Mouse (Mus musculus) thymus, adult 2 months (tissue): ENCODE measurements around the gene Hhatl. TPM values are rescaled to one million over a fixed set of nuclear protein-coding genes. Genes with fewer than 3 reads are reported as not detected.

Source experiments
- DNase-seq: peaks from one replicate; pipeline ENCODE4 v3.0.0; 2021
- H3K27ac ChIP-seq: fragments of 200-500 bp; 2 replicates; pipeline ENCODE4 v1.5.1; 2012; ENCODE audit warnings: low read length, control low read depth; ENCODE audit not compliant: control insufficient read depth, insufficient read depth
- H3K27me3 ChIP-seq: fragments of 200-500 bp; 2 replicates; pipeline ENCODE4 v1.6.1; 2012; ENCODE audit warnings: mild to moderate bottlenecking, low read length, moderate library complexity, mixed read lengths; ENCODE audit not compliant: control insufficient read depth, insufficient read depth
- H3K36me3 ChIP-seq: fragments of 200-500 bp; 2 replicates; pipeline ENCODE4 v1.6.1; 2012; ENCODE audit warnings: mild to moderate bottlenecking, low read length, moderate library complexity; ENCODE audit not compliant: control insufficient read depth, insufficient read depth
- H3K4me1 ChIP-seq: fragments of 200-500 bp; replicated peaks from 2 replicates; pipeline ENCODE4 v1.6.1; 2012; ENCODE audit warnings: low read length; ENCODE audit not compliant: control insufficient read depth, insufficient read depth
- H3K4me3 ChIP-seq: fragments of 200-500 bp; 2 replicates; pipeline ENCODE4 v1.5.1; 2012; ENCODE audit warnings: mild to moderate bottlenecking, low read length, control low read depth, moderate library complexity; ENCODE audit not compliant: control insufficient read depth, insufficient read depth
- CTCF ChIP-seq: fragments of 200-500 bp; IDR thresholded peaks from 2 replicates; pipeline ENCODE4 v1.5.1; 2012; ENCODE audit warnings: mild to moderate bottlenecking, control low read depth, low read length, moderate library complexity, borderline replicate concordance; ENCODE audit not compliant: control insufficient read depth, poor library complexity, insufficient read depth; ENCODE audit errors: extremely low read depth
- POLR2A ChIP-seq: fragments of 200-500 bp; IDR thresholded peaks from 2 replicates; pipeline ENCODE4 v1.6.1; 2012; ENCODE audit warnings: mild to moderate bottlenecking, low read length, control low read depth, moderate library complexity; ENCODE audit not compliant: control insufficient read depth, poor library complexity, insufficient read depth; ENCODE audit errors: extremely low read depth
- WGBS: fragments of 180-500 bp; shearing (Covaris S2); methylation state at CpG from one replicate; pipeline ENCODE4 v1.1.7; 2018; 5-methylcytosine and 5-hydroxymethylcytosine counted together
- polyA plus RNA-seq: library from polyadenylated mRNA; depleted of rRNA; stranded (reverse); fragments of >200 nt; gene quantifications from 2 replicates; pipeline ENCODE4 v1.2.3, GENCODE M21; 2012

Gene Hhatl
- polyA plus RNA-seq, 1 experiment, result 12.5 TPM

GRCm38 (mm10) chr9:121786359-121786758 is 5.9 kb downstream of the Hhatl start:
- no peaks in the 10 kb centered on the region for H3K27me3 ChIP-seq
- no peak overlapping the region for H3K27ac ChIP-seq
- DNase-seq, result no peak
- H3K4me1 ChIP-seq, result no peaks in the 10 kb centered on the region
- TF ChIP-seq POLR2A, result no peak
- TF ChIP-seq CTCF, result no peak
- WGBS, result 75% methylated on average over 2 of the region's 2 CpGs
- no peak overlapping the region for H3K4me3 ChIP-seq
- no peaks in the 10 kb centered on the region for H3K36me3 ChIP-seq

DNA sequence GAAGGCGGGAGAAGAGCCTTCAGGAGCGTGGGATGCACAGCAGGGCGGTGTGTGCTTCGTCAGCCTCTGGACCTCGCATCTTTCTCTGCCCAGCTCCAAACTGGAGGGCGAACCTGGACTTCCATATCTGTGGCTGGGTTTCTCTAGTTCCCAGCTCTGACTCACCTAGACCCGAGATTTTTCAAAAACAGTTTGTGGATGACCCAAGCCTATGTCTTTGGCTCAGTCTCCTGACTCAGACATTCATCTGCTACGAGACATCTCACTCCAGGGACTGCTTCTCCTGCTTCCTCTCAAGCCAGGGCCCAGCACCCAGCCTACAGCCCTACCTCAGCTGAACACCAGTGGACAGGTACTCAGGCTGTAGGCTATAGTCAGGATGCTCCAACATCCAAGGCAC is 7.0 kb downstream of the Hhatl start:
- Histone ChIP-seq H3K4me1 (no peaks in the 10 kb centered on the region), H3K36me3 (no peaks in the 10 kb centered on the region), H3K27me3 (no peaks in the 10 kb centered on the region), H3K27ac (no peak overlapping the region), H3K4me3 (no peak overlapping the region)
- DNase-seq, result no peak
- 91% methylated on average over 8 of the region's 8 CpGs for WGBS
- TF ChIP-seq CTCF, result no peak
- TF ChIP-seq POLR2A, result no peak

DNA sequence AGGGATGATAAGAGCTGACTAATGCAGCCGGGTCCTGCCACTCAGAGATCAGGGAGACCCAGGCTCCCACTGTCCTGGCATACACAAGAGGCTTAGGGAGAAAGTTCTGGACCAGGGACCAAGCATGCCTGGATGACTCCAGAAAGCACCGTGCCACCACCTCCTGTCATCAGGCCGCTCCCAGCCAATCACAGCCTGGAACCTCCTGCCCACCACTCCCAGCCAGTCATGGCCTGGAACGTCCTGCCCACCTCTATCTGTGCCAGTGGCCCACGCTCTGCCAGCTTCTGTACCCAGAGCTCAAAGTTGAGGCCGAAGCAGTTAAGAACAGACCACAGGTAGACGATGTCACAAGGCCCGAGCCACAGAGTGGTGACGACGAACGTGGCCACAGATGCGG is 7.5 kb downstream of the Hhatl start:
- TF ChIP-seq POLR2A, result no peak
- TF ChIP-seq CTCF, result no peak
- H3K36me3 ChIP-seq, result no peaks in the 10 kb centered on the region
- H3K4me3 ChIP-seq, result no peak overlapping the region
- no peak overlapping the region for H3K27ac ChIP-seq
- no peak for DNase-seq
- no peaks in the 10 kb centered on the region for H3K27me3 ChIP-seq
- 92% methylated on average over 12 of the region's 12 CpGs for WGBS
- no peaks in the 10 kb centered on the region for H3K4me1 ChIP-seq

GRCm38 (mm10) chr9:121778066-121778624 is 14.2 kb downstream of the Hhatl start:
- no peak overlapping the region for H3K27ac ChIP-seq
- DNase-seq, result no peak
- H3K27me3 ChIP-seq, result no peaks in the 10 kb centered on the region; the same call in 1 of the 2 replicates
- WGBS, result 14% methylated on average over 54 of the region's 54 CpGs
- H3K4me1 ChIP-seq, result peaks cover 8% of the 10 kb centered on the region; the same call in 1 of the 2 replicates
- H3K4me3 ChIP-seq, result no peak overlapping the region
- H3K36me3 ChIP-seq, result no peaks in the 10 kb centered on the region
- TF ChIP-seq CTCF (no peak), POLR2A (no peak)

- DNase-seq, result no peak
- 14% methylated on average over 30 of the region's 30 CpGs for WGBS
- no peak within 1 kb of the TSS for H3K27ac ChIP-seq
Observed at GRCm38 (mm10) chr9:121777484-121778065, 14.7 kb downstream of the Hhatl start, which contains the start of gene Klhl40. TSS of gene Klhl40 (plus strand) at chr9:121777607.

GRCm38 (mm10) chr9:121776511-121776910 is 15.8 kb downstream of the Hhatl start:
- no peaks in the 10 kb centered on the region; the same call in 1 of the 2 replicates for H3K27me3 ChIP-seq
- H3K27ac ChIP-seq, result no peak overlapping the region
- WGBS, result 84% methylated on average over 7 of the region's 7 CpGs
- H3K4me3 ChIP-seq, result no peak overlapping the region
- no peak for DNase-seq
- no peaks in the 10 kb centered on the region for H3K36me3 ChIP-seq
- H3K4me1 ChIP-seq, result peaks cover 8% of the 10 kb centered on the region; the same call in 1 of the 2 replicates
- TF ChIP-seq POLR2A (no peak), CTCF (no peak)

More at GRCm38 (mm10) chr9:121777484-121778065, 14.7 kb downstream of the Hhatl start, which contains the start of gene Klhl40:
- TF ChIP-seq POLR2A (no peak), CTCF (no peak)
- H3K36me3 ChIP-seq, result no peaks in the 10 kb centered on the region
- no peak within 1 kb of the TSS for H3K4me3 ChIP-seq
- H3K27me3 ChIP-seq, result no peaks in the 10 kb centered on the region; the same call in 1 of the 2 replicates
- H3K4me1 ChIP-seq, result peaks cover 8% of the 10 kb centered on the region; the same call in 1 of the 2 replicates
